In the genomic region with DNA sequence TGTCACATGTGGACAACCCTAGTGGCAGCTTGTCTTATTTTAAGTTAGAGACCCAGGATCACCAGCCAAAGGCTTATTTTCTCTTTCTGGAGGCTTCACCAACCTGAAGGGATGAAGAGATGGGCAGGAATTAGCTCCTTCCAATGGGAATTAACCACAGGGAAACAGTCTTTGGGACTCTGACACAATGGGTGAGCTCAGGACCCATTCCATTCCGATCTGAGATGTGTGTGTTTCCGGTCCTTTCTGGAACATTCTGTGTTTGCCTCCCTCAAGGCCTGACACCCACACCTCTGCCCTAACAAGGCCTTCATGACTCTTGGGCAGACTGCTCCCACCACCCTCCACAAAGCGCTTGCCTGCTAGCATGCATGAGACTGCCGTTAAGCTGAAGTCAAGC, we compare ENCODE assay signal across 8 mouse cellular contexts. TPM values are rescaled to one million over a fixed set of nuclear protein-coding genes. Genes with fewer than 3 reads are reported as not detected.
DNase-seq lines count a peak whose midpoint lies in the region; ATAC-seq and TF ChIP-seq lines count a peak whose summit lies in the region.

A gene (plus strand): TSS at position 301 of the 400 bp plus-strand sequence.

- no peak for TF ChIP-seq POLR2A in cerebellum, adult 2 months (IDR thresholded peaks at IDR 0.05; ENCODE audit: borderline replicate concordance, insufficient read depth, low read length)

- no peaks in the 10 kb centered on the region for H3K9me3 ChIP-seq in forebrain, embryonic 10.5 days
- H3K9me3 ChIP-seq in limb, embryonic 15.5 days, result no peaks in the 10 kb centered on the region

- H3K27me3 ChIP-seq in cerebellum, adult 2 months (ENCODE audit: control insufficient read depth, insufficient read depth, low read length), result no peaks in the 10 kb centered on the region
- H3K27me3 ChIP-seq in forebrain, embryonic 10.5 days (ENCODE audit: poor library complexity, severe bottlenecking), result no peaks in the 10 kb centered on the region
- no peaks in the 10 kb centered on the region; the same call in 1 of the 2 replicates for H3K27me3 ChIP-seq in limb, embryonic 15.5 days

- H3K27ac ChIP-seq in cerebellum, adult 2 months (ENCODE audit: insufficient read depth, low read length), result peak within 1 kb of the TSS; percentile 79
- H3K27ac ChIP-seq in forebrain, embryonic 10.5 days, result peak within 1 kb of the TSS; percentile 95
- peak within 1 kb of the TSS; percentile 90 for H3K27ac ChIP-seq in limb, embryonic 15.5 days

- no peak within 1 kb of the TSS for H3K9ac ChIP-seq in limb, embryonic 15.5 days

- DNase-seq in cerebellum, adult 2 months, result no peak
- no peak for DNase-seq in cerebellum, adult 8-10 months
- peak; percentile 44 for DNase-seq in 3134 (ENCODE audit: extremely low read depth, insufficient read length, low spot score)
- DNase-seq in forebrain, embryonic 10.5 days (ENCODE audit: extremely low spot score, low spot score), result no peak
- DNase-seq in ovary, postnatal 36 days (ENCODE audit: low spot score), result no peak
- no peak for DNase-seq in frontal cortex, postnatal 10 days (ENCODE audit: low spot score in 2 of 2)
- DNase-seq in cerebellum, postnatal 14 days, result no peak

- ATAC-seq in limb, embryonic 15.5 days (ENCODE audit: insufficient number of reproducible peaks, low FRiP score, low TSS enrichment, low read depth), result no peak

- no peaks in the 10 kb centered on the region for H3K36me3 ChIP-seq in forebrain, embryonic 10.5 days (replicated peaks)
- no peaks in the 10 kb centered on the region for H3K36me3 ChIP-seq in limb, embryonic 15.5 days

- H3K4me2 ChIP-seq in limb, embryonic 15.5 days, result no peak within 1 kb of the TSS

- no peak for TF ChIP-seq CTCF in cerebellum, adult 2 months (IDR thresholded peaks at IDR 0.05; ENCODE audit: borderline replicate concordance, insufficient read depth, low read depth, low read length)

- H3K4me3 ChIP-seq in cerebellum, adult 2 months (replicated peaks; ENCODE audit: insufficient read depth, low read depth, low read length), result no peak within 1 kb of the TSS
- H3K4me3 ChIP-seq in forebrain, embryonic 10.5 days, result peak within 1 kb of the TSS; percentile 3; the same call in 1 of the 2 replicates
- H3K4me3 ChIP-seq in limb, embryonic 15.5 days, result no peak within 1 kb of the TSS

- peaks cover 11% of the 10 kb centered on the region; the same call in 1 of the 2 replicates for H3K4me1 ChIP-seq in cerebellum, adult 2 months (ENCODE audit: control insufficient read depth, insufficient read depth, low read length)
- H3K4me1 ChIP-seq in forebrain, embryonic 10.5 days, result peaks cover 76% of the 10 kb centered on the region
- H3K4me1 ChIP-seq in limb, embryonic 15.5 days, result peaks cover 24% of the 10 kb centered on the region

- 79% methylated on average over 4 of the region's 4 CpGs for WGBS in cerebellum, adult 2 months
- 84% methylated on average over 4 of the region's 4 CpGs for WGBS in forebrain, embryonic 10.5 days
- WGBS in limb, embryonic 15.5 days, result 75% methylated on average over 4 of the region's 4 CpGs

RNA-seq across cellular contexts. Expression of the gene that starts here (rescaled TPM):
- polyA plus RNA-seq in cerebellum, adult 2 months (2012; rRNA removed), result 5.7 and 6.6 TPM in 2 replicates
- polyA plus RNA-seq in forebrain, embryonic 10.5 days (2016; fragmentation: Nextera tagmentation; extraction: Ambion mirVana), result 7.0 and 8.5 TPM in 2 replicates
- polyA plus RNA-seq in limb, embryonic 15.5 days (2015; fragmentation: Nextera tagmentation; extraction: Ambion mirVana), result 6.8 and 7.4 TPM in 2 replicates
